Mouse (Mus musculus) 3T3-L1 (cell line): ENCODE measurements at regions not wholly inside any gene's neighbourhood (a gene's known extent, or its start where the extent isn't known, plus 50 kb on each side); places are given as distances from the start of the nearest gene placed in this dataset.
"Not testable (repeated sequence)": the region's sequence is repeated elsewhere in the genome, so short reads cannot be mapped to it uniquely, and the experiment has no call there.

Source experiments
- DNase-seq: peaks from one replicate; pipeline ENCODE4 v3.0.0-alpha.2; 2015; ENCODE audit warnings: low read depth, low spot score

DNA sequence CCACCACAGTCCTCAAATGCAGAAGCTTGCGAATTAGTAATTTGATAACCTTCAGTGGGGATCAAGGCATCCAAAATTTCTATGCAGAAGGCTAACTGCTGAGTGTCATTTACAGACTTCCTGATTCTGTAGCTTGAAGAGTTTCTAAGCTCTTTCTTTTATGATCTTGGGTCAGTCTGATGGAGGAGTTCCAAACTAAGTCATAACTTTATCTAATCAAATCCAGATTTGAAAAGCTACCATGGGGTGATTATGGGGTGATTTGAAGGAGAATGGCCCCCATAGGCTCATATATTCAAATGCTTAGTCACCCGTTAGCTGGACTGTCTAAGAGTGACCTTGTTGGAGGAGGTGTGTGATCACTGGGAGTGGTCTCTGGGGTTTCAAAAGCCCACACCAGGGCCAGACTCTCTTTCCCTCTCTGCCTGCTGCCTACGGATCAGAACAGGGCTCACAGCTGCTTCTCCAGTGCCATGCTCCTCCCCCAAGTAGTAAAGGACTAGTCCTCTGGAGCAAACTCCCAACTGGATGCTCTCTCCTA, 152.0 kb upstream of the Supt20 start:
- DNase-seq, result peak; percentile 82

DNA sequence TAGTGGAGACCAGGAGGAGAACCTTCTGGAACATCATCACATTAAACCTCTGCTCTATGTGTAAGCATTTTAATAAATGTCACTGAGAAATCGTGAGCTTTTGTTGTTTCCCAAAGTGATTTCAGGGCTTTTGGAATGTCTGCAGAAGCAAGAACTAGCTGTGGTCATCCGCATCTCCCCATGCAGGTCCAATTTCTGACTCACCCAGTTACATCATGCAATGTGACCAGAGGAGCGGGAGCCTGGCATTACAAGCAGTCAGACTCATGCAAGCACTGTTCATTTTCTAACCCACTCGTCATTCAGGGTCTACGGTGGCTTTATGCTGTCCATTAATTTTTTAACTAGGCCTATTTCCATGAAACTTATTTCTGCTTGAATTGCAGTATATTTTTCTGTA, 151.2 kb upstream of the Supt20 start:
- peak; percentile 98 for DNase-seq

- DNase-seq, result no peak
These were observed 147.2 kb upstream of the Supt20 start for GRCm38 (mm10) chr3:54545393-54545792.

- peak; percentile 42 for DNase-seq
These were observed 140.7 kb upstream of the Supt20 start for GRCm38 (mm10) chr3:54551908-54552307.

DNA sequence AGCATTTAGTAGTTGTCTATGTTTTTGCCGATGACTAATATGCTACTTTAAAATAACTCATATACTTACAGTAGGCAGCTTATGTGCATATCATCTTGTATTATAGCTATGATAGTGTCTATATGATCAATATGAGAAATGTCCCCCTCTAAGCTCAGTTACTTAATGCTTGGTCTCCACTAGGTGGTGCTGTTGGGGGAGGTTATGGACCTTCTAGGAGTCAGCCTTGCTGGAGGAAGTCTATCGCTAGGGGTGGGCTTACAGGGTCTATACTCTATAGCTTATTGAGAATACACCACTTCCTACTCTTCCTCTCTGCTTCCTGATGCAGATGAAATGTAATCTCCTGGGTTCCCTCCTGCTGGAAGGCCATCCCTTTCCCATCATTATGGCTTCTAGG, 136.7 kb upstream of the Supt20 start:
- DNase-seq, result no peak

DNA sequence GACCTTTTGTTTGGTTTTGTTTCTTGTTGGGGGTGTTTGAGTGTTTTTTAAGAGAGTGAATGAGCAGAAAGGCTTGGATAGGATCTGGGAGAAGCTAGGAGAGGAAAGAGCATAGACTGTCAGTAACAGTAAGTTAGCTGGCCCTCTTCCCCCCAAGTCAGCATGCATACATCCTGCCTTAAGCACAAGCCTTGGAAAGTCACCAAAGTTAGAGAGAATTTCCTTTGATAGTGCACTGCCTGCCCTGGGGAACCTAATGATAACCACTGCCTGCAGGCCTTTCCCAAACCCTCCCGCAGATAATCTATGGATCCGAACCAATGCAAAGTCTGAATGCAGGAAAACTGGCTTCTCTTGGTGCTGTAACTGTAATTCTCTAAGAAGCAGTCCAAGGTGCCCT, 133.6 kb upstream of the Supt20 start:
- peak; percentile 33 for DNase-seq

GRCm38 (mm10) chr3:54559527-54559926, 133.1 kb upstream of the Supt20 start:
- no peak for DNase-seq

DNA sequence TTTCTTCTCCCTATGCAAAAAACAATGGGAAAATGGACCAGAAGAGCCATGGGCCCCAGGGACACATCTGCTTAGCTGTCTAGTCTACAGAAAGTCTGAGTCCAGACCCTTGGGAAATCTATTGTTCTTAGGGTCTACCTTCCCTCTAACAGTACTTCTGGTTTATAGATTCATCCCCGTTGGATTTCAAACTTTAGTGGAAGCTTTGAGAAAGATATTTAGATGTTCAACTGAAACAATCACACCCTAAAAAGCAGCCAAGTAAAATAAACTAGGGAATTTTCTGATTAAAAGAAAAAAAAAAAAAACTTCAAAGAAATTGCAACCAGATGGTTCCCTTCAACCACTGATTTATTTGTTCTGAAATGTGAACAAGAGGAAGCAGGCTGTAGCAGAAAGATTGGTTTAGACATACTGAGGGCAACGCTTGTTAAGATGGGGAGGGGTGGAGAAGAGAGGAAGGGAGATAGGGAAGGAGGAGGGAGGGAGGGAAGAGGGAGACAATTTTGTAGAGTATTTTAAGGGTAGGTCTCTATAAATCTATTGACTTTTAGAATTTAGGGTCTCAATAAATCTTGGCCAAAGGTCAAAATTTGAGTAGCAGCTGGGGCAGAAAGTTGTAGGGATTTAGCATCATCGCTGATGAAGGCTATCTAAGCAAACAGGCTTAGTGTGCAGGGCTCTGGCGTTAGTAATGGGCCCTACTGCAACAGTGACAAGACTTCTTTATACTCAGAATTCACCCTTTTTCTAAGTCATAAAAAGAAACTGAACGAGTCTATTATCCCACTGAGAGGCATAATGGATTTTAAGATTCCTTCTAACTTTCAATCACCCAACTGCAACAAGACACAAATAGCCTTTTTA, 132.3 kb upstream of the Supt20 start:
- DNase-seq, result peak; percentile 59

DNA sequence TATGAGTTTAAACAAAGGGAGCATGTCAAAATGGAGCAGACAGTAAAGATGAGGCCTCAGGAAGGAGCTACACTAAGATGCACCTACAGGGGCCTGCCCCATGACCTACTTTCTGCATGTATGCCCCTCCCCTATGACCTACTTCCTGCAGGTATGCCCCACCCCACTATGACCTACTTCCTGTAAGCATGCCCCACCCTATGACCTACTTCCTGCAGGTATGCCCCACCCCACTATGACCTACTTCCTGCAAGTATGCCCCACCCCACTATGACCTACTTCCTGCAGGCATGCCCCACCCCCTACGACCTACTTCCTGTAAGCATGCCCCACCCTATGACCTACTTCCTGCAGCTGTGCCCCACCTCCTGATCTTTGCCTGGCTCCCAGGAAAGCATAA, 125.3 kb upstream of the Supt20 start:
- DNase-seq, result no peak

DNA sequence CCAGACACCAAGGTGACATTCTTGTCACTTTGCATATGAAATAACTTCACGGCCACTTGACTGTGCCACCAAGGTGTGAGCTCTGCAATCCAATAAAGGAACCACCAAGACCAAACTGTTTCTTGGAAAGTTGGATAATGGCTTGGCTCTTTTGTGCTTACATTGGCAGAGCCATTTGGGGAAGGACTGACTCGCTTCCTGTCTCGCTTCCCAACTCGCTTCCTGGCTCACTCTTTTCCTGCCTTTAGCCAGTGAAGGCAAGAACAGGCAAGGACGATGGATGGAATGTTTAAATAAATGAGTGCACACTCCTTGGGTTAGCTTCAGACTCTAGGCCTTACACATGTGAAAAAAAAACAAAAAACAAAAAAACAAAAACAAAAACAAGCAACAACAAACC, 124.5 kb upstream of the Supt20 start:
- no peak for DNase-seq

- no peak for DNase-seq
These were observed 122.1 kb upstream of the Supt20 start for GRCm38 (mm10) chr3:54570501-54570900.

GRCm38 (mm10) chr3:54577851-54578250, 114.8 kb upstream of the Supt20 start:
- DNase-seq, result no peak

GRCm38 (mm10) chr3:54579425-54579824, 113.2 kb upstream of the Supt20 start:
- DNase-seq, result no peak

DNA sequence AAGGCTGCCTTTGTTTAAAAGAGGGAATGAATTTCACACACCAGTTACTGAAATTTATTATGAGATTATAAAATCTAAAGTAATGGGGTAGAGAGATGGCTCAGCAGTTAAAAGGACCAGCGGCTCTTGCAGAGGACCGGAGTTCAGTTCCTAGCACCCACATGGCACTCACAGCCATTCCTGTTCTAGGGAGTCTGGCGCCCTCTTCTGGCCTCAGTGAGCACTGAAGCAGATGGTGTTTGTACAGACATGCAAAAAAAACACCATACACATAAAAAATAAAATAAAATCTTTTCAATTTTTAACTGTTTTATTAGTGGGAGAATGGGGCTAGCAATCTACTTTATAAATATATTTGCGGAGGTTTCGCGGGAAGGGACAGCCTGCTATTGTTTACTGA, 112.3 kb upstream of the Supt20 start:
- DNase-seq, result no peak

DNA sequence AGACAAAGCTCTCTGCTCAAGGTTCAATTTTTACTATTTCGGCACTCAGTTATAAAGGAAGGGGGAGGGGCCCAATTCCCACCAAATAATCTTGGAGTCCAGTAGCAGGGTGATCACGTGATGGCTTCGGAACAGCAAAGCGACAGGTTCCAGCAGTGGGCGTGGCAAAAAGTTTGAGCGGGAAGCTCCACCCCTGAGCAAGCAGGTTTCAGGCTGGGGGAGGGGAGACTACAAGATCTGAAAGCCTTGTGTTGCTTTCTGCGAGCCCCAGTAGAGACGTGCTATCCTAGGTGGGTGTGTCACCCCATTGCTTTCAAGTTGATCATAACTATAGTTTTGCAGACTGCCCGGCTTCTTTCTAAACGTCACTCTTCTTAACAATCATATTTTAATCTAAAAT, 106.8 kb upstream of the Supt20 start:
- not testable (repeated sequence) for DNase-seq

- peak; percentile 87 for DNase-seq
These were observed 105.2 kb upstream of the Supt20 start for GRCm38 (mm10) chr3:54587127-54587995.

GRCm38 (mm10) chr3:54588198-54588597, 104.4 kb upstream of the Supt20 start:
- DNase-seq, result peak; percentile 28

GRCm38 (mm10) chr3:54589976-54590375, 102.6 kb upstream of the Supt20 start:
- DNase-seq, result no peak

- peak; percentile 56 for DNase-seq
These were observed 101.4 kb upstream of the Supt20 start for GRCm38 (mm10) chr3:54591160-54591559.

- no peak for DNase-seq
These were observed 100.5 kb upstream of the Supt20 start for GRCm38 (mm10) chr3:54592064-54592463.

- DNase-seq, result no peak
These were observed 99.8 kb upstream of the Supt20 start for GRCm38 (mm10) chr3:54592655-54593428.

- DNase-seq, result no peak
These were observed 97.4 kb upstream of the Supt20 start for GRCm38 (mm10) chr3:54595193-54595592.
